Mouse (Mus musculus) neural tube, embryonic 12.5 days (tissue): Measurements from ENCODE around the gene Uhrf1bp1l. TPM values are rescaled to one million over a fixed set of nuclear protein-coding genes. Genes with fewer than 3 reads are reported as not detected.

Source experiments
- ATAC-seq: fragments of 200-750 bp; cut with Nextera tagmentation; 2 replicates; pipeline ENCODE4 v1.8.0; 2017; ENCODE audit warnings: low read depth, mild to moderate bottlenecking, moderate TSS enrichment, moderate library complexity; ENCODE audit not compliant: low FRiP score
- H3K27ac ChIP-seq: fragments of 300-500 bp; sonication (generic); 2 replicates; pipeline ENCODE4 v1.5.1; 2016
- H3K27me3 ChIP-seq: fragments of 300-500 bp; sonication (generic); replicated peaks from 2 replicates; pipeline ENCODE4 v1.6.1; 2016; ENCODE audit warnings: mild to moderate bottlenecking
- H3K36me3 ChIP-seq: fragments of 300-500 bp; sonication (generic); 2 replicates; pipeline ENCODE4 v1.6.1; 2016; ENCODE audit warnings: mild to moderate bottlenecking
- H3K4me1 ChIP-seq: fragments of 300-500 bp; sonication (generic); 2 replicates; pipeline ENCODE4 v1.6.1; 2016
- H3K4me2 ChIP-seq: fragments of 300-500 bp; sonication (generic); replicated peaks from 2 replicates; pipeline ENCODE4 v1.6.1; 2016; ENCODE audit warnings: mild to moderate bottlenecking
- H3K4me3 ChIP-seq: fragments of 300-500 bp; sonication (generic); 2 replicates; pipeline ENCODE4 v1.5.1; 2016
- H3K9ac ChIP-seq: fragments of 300-500 bp; sonication (generic); 2 replicates; pipeline ENCODE4 v1.6.1; 2016; ENCODE audit warnings: mild to moderate bottlenecking
- H3K9me3 ChIP-seq: fragments of 300-500 bp; sonication (generic); 2 replicates; pipeline ENCODE4 v1.6.1; 2016; ENCODE audit warnings: mild to moderate bottlenecking
- WGBS: fragments of 180-500 bp; shearing (Covaris S2); methylation state at CpG from one replicate; pipeline ENCODE4 v1.1.7; 2016; 5-methylcytosine and 5-hydroxymethylcytosine counted together
- polyA plus RNA-seq: library from polyadenylated mRNA; unstranded; fragments of >200 nt; fragmentation: Nextera tagmentation; extraction: Ambion mirVana; gene quantifications from 2 replicates; pipeline ENCODE4 v1.2.1, GENCODE M21; 2016

Gene Uhrf1bp1l
- polyA plus RNA-seq, 1 experiment from 2014 or later = 31.9 TPM

DNA sequence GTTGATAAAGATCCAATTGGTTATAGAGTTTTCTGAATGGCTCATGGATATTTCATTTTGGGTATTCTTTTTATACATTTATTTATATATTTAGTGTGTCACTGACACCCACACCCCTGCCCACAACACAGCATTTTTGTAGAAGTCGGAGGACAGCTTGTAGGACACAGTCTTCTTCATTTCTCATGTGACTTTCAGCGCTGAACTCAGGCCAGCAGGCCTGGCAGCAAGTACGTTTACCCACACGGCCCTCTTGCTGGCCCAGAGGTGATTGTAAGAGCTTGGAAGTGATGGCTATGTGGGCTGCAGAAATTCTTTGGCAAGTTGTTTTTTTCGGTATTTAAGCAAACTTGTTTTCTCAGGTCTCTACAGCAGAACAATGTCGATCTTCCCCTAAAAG lies 49.3 kb downstream of the Uhrf1bp1l start:
- WGBS = 89% methylated on average over 6 of the region's 6 CpGs
- Histone ChIP-seq H3K9ac (no peak overlapping the region), H3K9me3 (no peaks in the 10 kb centered on the region), H3K27ac (no peak overlapping the region), H3K27me3 (no peaks in the 10 kb centered on the region), H3K4me2 (no peak overlapping the region), H3K36me3 (peaks cover 8% of the 10 kb centered on the region; the same call in 1 of the 2 replicates), H3K4me3 (no peak overlapping the region), H3K4me1 (no peaks in the 10 kb centered on the region)
- no peak for ATAC-seq

DNA sequence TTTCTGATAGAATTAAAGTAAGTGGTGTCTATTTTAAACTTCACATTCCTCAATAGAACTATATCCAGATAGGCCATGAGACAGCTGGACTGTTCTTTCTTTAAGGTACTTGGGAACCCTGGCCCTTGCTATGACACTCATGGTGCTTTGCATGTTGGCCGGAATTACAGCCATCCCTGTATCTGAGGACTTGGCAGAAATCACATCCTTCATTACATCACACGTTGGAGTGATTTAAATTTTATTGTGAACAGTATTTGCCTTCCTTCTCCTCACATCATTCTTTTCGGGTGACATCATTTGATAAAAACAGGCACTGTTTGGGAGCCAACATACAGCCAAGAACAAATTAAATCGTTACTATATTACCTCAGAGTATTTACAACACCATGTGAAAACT lies 74.4 kb downstream of the Uhrf1bp1l start:
- Histone ChIP-seq H3K4me1 (no peaks in the 10 kb centered on the region), H3K9ac (no peak overlapping the region), H3K4me2 (no peak overlapping the region), H3K27ac (no peak overlapping the region), H3K4me3 (no peak overlapping the region), H3K36me3 (peaks cover 23% of the 10 kb centered on the region), H3K9me3 (no peaks in the 10 kb centered on the region), H3K27me3 (no peaks in the 10 kb centered on the region)
- WGBS = 90% methylated on average over 4 of the region's 4 CpGs
- no peak for ATAC-seq

DNA sequence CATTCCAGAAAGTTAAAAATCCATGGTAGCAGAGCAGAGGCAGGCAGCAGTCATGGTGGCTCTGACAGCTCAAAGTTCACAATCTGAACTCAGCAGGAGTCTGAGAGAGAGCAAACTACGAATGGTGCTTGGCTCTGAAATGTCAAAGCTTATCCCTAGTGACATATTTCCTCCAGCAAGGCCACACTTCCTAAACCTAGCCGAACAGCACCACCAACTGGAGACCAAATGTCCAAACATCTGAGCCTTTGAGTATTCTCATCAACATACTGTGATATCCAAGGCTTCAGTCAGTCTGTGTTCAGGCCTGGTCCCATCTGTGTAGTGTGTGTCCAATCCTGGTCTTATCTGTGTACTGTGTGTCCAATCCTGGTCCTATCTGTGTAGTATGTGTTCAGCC lies 79.1 kb downstream of the Uhrf1bp1l start:
- 57% methylated on average over 2 of the region's 2 CpGs for WGBS
- no peak overlapping the region for H3K4me3 ChIP-seq
- ATAC-seq = no peak
- H3K36me3 ChIP-seq = peaks cover 3% of the 10 kb centered on the region; the same call in 1 of the 2 replicates
- no peak overlapping the region for H3K9ac ChIP-seq
- H3K9me3 ChIP-seq = no peaks in the 10 kb centered on the region
- H3K4me1 ChIP-seq = no peaks in the 10 kb centered on the region
- H3K27ac ChIP-seq = no peak overlapping the region
- H3K4me2 ChIP-seq = no peak overlapping the region
- no peaks in the 10 kb centered on the region for H3K27me3 ChIP-seq

DNA sequence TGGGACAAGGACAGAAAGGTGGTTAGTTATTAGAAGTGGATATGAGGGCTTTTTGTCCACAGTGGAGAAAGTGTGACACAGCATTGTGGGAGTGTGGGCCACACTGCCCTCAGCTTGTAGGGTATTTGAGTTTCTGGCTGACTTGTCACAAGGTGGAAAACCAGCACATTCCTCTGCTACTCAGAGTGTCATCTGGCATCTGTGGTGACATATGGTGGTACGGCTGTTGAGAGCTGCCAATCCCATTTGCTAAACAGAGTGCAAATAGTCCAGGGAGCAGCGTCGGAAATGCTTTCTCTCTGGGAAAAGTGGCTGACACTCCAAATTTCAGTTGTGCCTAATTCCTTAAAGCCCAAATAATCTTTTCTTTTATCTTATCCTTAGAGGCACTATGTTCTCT lies 82.1 kb downstream of the Uhrf1bp1l start:
- no peaks in the 10 kb centered on the region for H3K27me3 ChIP-seq
- 73% methylated on average over 3 of the region's 3 CpGs for WGBS
- no peak for ATAC-seq

DNA sequence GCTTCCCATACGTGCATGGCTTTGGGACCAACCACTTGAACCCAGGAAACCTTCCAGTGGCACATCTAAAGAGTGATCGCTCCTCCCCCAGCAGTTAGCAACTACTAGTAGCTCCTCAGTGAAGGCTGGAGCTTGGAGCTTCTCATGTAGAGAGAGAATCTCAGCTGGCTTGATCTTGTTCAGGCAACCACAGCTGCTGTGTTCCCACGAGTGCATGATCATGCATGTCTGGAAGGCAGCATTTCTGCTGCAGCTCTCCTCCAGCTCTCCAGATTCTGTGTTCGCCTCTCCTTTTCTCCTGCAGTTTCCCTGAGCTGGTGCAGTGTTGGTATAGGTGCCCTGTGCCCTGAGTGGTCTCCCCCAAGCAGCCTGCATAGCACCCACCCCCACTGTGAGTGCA lies 87.5 kb downstream of the Uhrf1bp1l start:
- H3K4me2 ChIP-seq = no peak overlapping the region
- no peaks in the 10 kb centered on the region for H3K27me3 ChIP-seq
- H3K9me3 ChIP-seq = no peaks in the 10 kb centered on the region
- no peaks in the 10 kb centered on the region for H3K36me3 ChIP-seq
- ATAC-seq = no peak
- H3K4me1 ChIP-seq = no peaks in the 10 kb centered on the region
- H3K9ac ChIP-seq = no peak overlapping the region
- no peak overlapping the region for H3K27ac ChIP-seq
- WGBS = 72% methylated on average over 4 of the region's 4 CpGs
- H3K4me3 ChIP-seq = no peak overlapping the region

More for the DNA sequence above, 82.1 kb downstream of the Uhrf1bp1l start:
- Histone ChIP-seq H3K9me3 (no peaks in the 10 kb centered on the region), H3K4me2 (no peak overlapping the region), H3K4me1 (no peaks in the 10 kb centered on the region), H3K9ac (no peak overlapping the region), H3K4me3 (no peak overlapping the region), H3K36me3 (peaks cover 3% of the 10 kb centered on the region; the same call in 1 of the 2 replicates), H3K27ac (no peak overlapping the region)

DNA sequence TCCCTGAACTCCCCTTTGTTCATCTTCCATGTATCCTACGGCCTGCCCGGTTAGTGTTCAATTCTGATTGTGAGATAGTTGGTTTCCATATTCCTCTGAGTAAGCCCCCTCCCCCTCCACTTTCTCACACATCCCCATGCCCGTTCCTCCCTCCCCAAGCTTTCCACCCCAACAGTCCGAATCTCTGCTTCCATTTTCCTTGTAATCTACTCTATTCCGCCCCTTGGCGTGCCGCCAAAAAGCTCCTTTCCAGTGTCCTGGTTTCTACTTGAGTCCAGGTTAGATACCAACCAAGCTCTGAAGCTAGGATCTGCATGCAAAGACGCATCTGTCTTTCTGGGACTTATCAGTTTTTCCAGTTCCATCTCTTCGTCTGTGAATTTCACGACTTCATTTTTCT lies 88.4 kb downstream of the Uhrf1bp1l start:
- Histone ChIP-seq H3K4me2 (no peak overlapping the region), H3K4me1 (no peaks in the 10 kb centered on the region), H3K27me3 (no peaks in the 10 kb centered on the region), H3K27ac (no peak overlapping the region), H3K9me3 (no peaks in the 10 kb centered on the region), H3K9ac (no peak overlapping the region), H3K36me3 (no peaks in the 10 kb centered on the region), H3K4me3 (no peak overlapping the region)
- ATAC-seq = no peak
- 90% methylated on average over 10 of the region's 10 CpGs for WGBS

DNA sequence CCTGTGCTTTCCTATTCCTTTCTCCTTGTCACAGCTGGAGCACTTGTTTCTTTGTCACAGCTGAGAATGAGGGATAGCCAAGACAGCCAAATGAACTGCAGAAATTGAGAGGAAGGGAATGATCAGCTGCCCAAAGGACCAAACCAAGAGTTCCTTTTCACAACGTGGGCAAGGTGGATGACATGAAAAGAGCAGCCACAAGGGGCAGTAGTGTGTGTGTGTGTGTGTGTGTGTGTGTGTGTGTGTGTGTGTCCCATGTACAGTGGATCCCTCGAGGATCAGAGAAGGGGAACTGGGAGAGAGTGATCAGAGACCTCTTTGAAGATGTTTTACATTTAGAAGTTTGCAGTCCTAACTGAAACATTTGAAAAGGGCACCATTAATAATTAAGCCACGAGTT lies 92.7 kb downstream of the Uhrf1bp1l start:
- no peaks in the 10 kb centered on the region for H3K36me3 ChIP-seq
- H3K9ac ChIP-seq = no peak overlapping the region
- H3K4me1 ChIP-seq = no peaks in the 10 kb centered on the region
- H3K4me3 ChIP-seq = no peak overlapping the region
- no peaks in the 10 kb centered on the region for H3K9me3 ChIP-seq
- no peaks in the 10 kb centered on the region for H3K27me3 ChIP-seq
- no peak overlapping the region for H3K27ac ChIP-seq
- 49% methylated on average over 3 of the region's 3 CpGs for WGBS
- H3K4me2 ChIP-seq = no peak overlapping the region
- no peak for ATAC-seq

DNA sequence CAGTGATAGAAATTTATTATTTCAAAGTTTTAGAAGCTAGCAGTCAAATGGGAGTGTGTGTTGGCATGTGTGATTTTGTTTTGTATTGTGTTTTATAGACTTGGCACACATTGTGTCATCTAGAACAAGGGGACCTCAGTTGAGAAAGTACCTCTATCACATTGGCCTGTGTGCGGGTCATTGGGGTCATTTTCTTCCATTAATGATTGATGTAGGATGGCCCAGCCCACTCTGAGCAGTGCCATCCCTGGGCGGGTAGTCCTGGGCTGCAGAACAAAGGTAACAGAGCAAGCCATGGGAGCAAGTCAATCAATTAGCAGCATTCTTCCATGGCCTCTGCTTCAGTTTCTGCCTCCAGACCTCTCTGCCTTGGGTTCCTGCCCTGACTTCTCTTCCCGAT lies 94.0 kb downstream of the Uhrf1bp1l start:
- H3K4me2 ChIP-seq = no peak overlapping the region
- no peaks in the 10 kb centered on the region for H3K27me3 ChIP-seq
- H3K9ac ChIP-seq = no peak overlapping the region
- no peaks in the 10 kb centered on the region for H3K4me1 ChIP-seq
- H3K36me3 ChIP-seq = no peaks in the 10 kb centered on the region
- no peak overlapping the region for H3K27ac ChIP-seq
- WGBS = 80% methylated on average over 3 of the region's 3 CpGs
- H3K9me3 ChIP-seq = no peaks in the 10 kb centered on the region
- H3K4me3 ChIP-seq = no peak overlapping the region
- ATAC-seq = no peak

DNA sequence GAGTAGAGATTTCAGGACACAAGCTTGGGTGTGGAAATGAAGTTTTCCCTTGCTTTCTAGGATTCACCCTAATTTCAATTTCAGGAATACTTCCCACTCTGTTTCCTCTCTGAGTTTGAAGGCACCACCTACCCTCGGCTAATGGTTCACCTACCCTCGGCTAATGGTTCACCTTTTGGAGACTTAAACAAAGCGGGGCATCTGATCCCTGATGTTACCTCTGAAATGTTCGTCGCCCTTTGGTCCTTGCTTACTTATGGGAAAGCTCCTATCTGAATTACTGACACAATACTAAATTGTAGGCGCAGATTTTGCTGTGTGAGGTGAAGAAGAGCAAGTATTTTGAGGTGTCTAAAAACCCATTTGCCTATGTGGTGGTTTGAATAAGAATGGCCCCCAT lies 106.2 kb downstream of the Uhrf1bp1l start:
- Histone ChIP-seq H3K4me1 (no peaks in the 10 kb centered on the region), H3K27ac (no peak overlapping the region), H3K9ac (no peak overlapping the region), H3K9me3 (no peaks in the 10 kb centered on the region), H3K4me3 (no peak overlapping the region), H3K27me3 (no peaks in the 10 kb centered on the region), H3K4me2 (no peak overlapping the region), H3K36me3 (no peaks in the 10 kb centered on the region)
- ATAC-seq = no peak
- WGBS = 94% methylated on average over 6 of the region's 6 CpGs

DNA sequence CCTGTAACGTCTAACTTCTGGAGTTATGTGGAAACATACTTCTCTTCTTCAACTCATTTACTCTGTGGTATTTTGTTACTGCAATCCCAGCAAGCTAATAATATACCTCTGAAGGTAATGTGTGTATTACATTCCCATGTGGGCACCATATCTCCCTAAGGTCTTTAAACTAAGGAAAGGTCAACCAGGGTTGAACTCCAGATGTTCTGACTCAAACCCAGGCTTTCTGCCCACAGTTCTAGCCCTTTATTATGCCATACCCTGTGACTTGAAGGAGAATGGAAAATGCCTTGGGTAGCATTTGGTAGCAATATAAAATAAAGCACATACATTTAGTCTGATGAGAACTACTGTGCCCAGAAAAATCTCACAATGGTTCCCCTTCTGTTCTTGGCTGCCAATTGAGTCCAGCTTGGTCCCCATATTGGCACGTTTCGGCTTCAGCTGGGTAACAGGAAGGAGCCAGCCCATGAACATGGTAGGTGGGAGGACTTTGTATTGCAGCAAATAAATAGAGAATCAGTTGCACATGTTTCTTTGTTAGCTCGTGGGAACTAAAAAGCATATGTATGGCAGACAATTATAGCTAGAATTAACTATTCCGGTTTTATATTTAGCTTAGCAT lies 110.6 kb downstream of the Uhrf1bp1l start:
- no peaks in the 10 kb centered on the region for H3K36me3 ChIP-seq
- H3K27ac ChIP-seq = no peak overlapping the region
- 81% methylated on average over 5 of the region's 5 CpGs for WGBS
- H3K4me1 ChIP-seq = no peaks in the 10 kb centered on the region
- no peak for ATAC-seq
- H3K4me2 ChIP-seq = no peak overlapping the region
- H3K9me3 ChIP-seq = no peaks in the 10 kb centered on the region
- no peaks in the 10 kb centered on the region for H3K27me3 ChIP-seq
- no peak overlapping the region for H3K9ac ChIP-seq
- no peak overlapping the region for H3K4me3 ChIP-seq

DNA sequence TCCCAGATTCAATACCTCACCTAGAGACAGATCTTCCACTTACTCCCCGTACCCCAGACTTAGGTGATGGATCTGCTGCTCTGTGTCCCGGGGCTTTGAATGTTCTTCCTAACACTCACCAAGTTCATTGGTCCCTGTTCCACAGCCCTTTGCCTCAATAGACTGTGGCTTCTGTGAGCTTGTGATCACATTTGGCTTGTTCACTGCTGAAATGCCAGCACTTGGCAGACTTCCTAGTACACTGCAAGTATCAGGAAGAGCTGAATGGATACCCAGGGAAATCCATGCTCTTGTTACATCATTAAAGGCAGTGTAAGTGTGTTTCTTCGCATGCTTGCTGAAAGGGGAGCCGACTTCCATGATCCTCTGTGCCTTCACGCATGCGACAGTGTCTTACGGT lies 111.5 kb downstream of the Uhrf1bp1l start:
- Histone ChIP-seq H3K4me2 (no peak overlapping the region), H3K27me3 (no peaks in the 10 kb centered on the region), H3K27ac (no peak overlapping the region), H3K9ac (no peak overlapping the region), H3K9me3 (no peaks in the 10 kb centered on the region), H3K36me3 (no peaks in the 10 kb centered on the region), H3K4me3 (no peak overlapping the region), H3K4me1 (no peaks in the 10 kb centered on the region)
- 89% methylated on average over 7 of the region's 7 CpGs for WGBS
- ATAC-seq = no peak

DNA sequence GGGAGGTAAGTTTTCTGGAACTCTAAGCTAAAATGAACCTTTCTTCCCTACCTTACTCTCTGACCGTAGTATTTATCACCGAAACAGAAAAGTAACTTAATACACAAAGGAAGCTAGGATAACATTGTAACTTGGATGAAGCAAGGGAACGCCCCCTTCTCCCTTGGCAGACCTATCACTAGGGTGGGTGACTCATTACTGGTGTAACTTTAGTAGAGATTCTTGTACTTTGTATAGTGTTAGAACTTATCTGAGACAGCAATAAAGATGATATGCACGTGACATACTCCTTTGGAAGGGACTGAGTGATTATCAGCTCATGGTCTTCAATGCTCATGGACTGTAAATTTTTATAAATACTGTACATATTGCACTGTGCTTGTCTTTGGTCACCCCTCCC lies 123.4 kb downstream of the Uhrf1bp1l start:
- Histone ChIP-seq H3K9ac (no peak overlapping the region), H3K27me3 (no peaks in the 10 kb centered on the region), H3K9me3 (no peaks in the 10 kb centered on the region), H3K4me2 (no peak overlapping the region), H3K4me1 (no peaks in the 10 kb centered on the region), H3K36me3 (no peaks in the 10 kb centered on the region), H3K27ac (no peak overlapping the region), H3K4me3 (no peak overlapping the region)
- no peak for ATAC-seq
- 89% methylated on average over 4 of the region's 4 CpGs for WGBS

DNA sequence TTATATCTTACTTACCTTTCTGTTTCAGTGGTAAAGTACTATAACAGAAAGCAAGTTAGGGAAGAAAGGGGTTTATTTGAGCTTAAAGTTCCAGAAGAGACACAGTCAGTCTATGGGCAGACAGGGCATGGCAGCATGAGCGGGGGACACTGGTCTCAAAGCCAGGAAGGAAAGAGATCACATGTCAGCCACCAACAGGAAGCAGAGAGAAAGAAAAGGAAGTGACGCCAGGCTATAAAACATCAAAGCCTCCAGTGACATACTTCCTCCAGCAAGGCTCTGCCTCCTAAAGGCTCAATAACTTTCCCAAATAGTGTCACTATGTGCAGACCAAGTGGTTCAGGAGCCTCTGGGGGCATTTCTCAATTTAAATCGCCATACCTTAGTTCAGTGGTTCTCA lies 124.0 kb downstream of the Uhrf1bp1l start:
- no peaks in the 10 kb centered on the region for H3K27me3 ChIP-seq
- no peak overlapping the region for H3K4me3 ChIP-seq
- no peak overlapping the region for H3K27ac ChIP-seq
- H3K4me1 ChIP-seq = 0 out of 2 replicates have a peak, but pooled peaks cover 3% of the 10 kb centered on the region
- no peak overlapping the region for H3K4me2 ChIP-seq
- no peak for ATAC-seq
- no peak overlapping the region for H3K9ac ChIP-seq
- 74% methylated on average over 3 of the region's 3 CpGs for WGBS
- no peaks in the 10 kb centered on the region for H3K9me3 ChIP-seq
- no peaks in the 10 kb centered on the region for H3K36me3 ChIP-seq
